Mouse (Mus musculus) heart, postnatal 36 days (tissue): ENCODE measurements around the gene Pef1. TPM values are rescaled to one million over a fixed set of nuclear protein-coding genes. Genes with fewer than 3 reads are reported as not detected.

Source experiments
- DNase-seq, 2 experiments: peaks; one replicate each; pipeline ENCODE4 v3.0.0; 2021 to 2022
- intact Hi-C: fragments of 180-260 bp; cut with DNase I; formaldehyde crosslinking; loops from one replicate; pipeline ENCODE4 v1.15.1; 2025
- total RNA-seq, 2 experiments: library from RNA; stranded (reverse); gene quantifications; 2 replicates each; pipeline ENCODE4 v1.2.3; 2021

The Pef1 gene
- total RNA-seq, 2 experiments from 2014 or later, result 37.5 to 37.6 TPM

GRCm38 (mm10) chr4:130133399-130133798 is 31.0 kb downstream of the Pef1 start:
- intact Hi-C loops, result no loop called here
- no peak for DNase-seq

- DNase-seq, result peak; percentile 80 to 84
- intact Hi-C loops, result loop anchor here (1.0 to 5.0 kb wide), 3 partner anchors 24 to 109 kb away; no protein-coding TSS in a partner anchor
These were observed 36.3 kb downstream of the Pef1 start for GRCm38 (mm10) chr4:130138441-130139213.

GRCm38 (mm10) chr4:130139214-130139492 is 36.8 kb downstream of the Pef1 start, which contains the start of gene Hcrtr1:
Gene Hcrtr1, minus strand, starts transcription at chr4:130139359.
- intact Hi-C loops, result loop anchor here (2.0 to 5.0 kb wide), 2 partner anchors 24 to 108 kb away; no protein-coding TSS in a partner anchor
- no peak for DNase-seq

- intact Hi-C loops, result no loop called here
- DNase-seq, result no peak
These were observed 38.6 kb downstream of the Pef1 start for GRCm38 (mm10) chr4:130140992-130141402.

- DNase-seq, result no peak
- intact Hi-C loops, result no loop called here
These were observed 39.4 kb downstream of the Pef1 start for GRCm38 (mm10) chr4:130141786-130142185.

- intact Hi-C loops, result no loop called here
- DNase-seq, result no peak
These were observed 46.0 kb downstream of the Pef1 start for GRCm38 (mm10) chr4:130148405-130148804.

- intact Hi-C loops, result no loop called here
These were observed 51.9 kb downstream of the Pef1 start for GRCm38 (mm10) chr4:130154250-130154649.

GRCm38 (mm10) chr4:130156812-130157371 is 54.5 kb downstream of the Pef1 start:
- DNase-seq, result no peak
- intact Hi-C loops, result no loop called here

More at GRCm38 (mm10) chr4:130154250-130154649, 51.9 kb downstream of the Pef1 start:
- DNase-seq, result no peak

- intact Hi-C loops, result no loop called here
- no peak for DNase-seq
These were observed 59.0 kb downstream of the Pef1 start for GRCm38 (mm10) chr4:130161349-130161748.

GRCm38 (mm10) chr4:130163391-130163861 is 61.1 kb downstream of the Pef1 start:
- intact Hi-C loops, result loop anchor here (2.0 kb wide), 1 partner anchor 25 kb away; the partner anchor contains the start of gene Hcrtr1
- DNase-seq, result peak; percentile 57 to 70

- no peak for DNase-seq
- intact Hi-C loops, result no loop called here
These were observed 61.8 kb downstream of the Pef1 start for GRCm38 (mm10) chr4:130164121-130164520.

- intact Hi-C loops, result no loop called here
- no peak for DNase-seq
These were observed 63.7 kb downstream of the Pef1 start for GRCm38 (mm10) chr4:130166061-130166460.

- no peak for DNase-seq
- intact Hi-C loops, result no loop called here
These were observed 64.2 kb downstream of the Pef1 start for GRCm38 (mm10) chr4:130166592-130166991.

- intact Hi-C loops, result no loop called here
- DNase-seq, result no peak
These were observed 65.0 kb downstream of the Pef1 start for GRCm38 (mm10) chr4:130167321-130167720.

GRCm38 (mm10) chr4:130167814-130168213 is 65.5 kb downstream of the Pef1 start:
- intact Hi-C loops, result no loop called here
- DNase-seq, result no peak

GRCm38 (mm10) chr4:130168280-130169183 is 66.2 kb downstream of the Pef1 start:
- DNase-seq, result peak; percentile 89 to 90
- intact Hi-C loops, result no loop called here

GRCm38 (mm10) chr4:130169411-130169971 is 67.1 kb downstream of the Pef1 start:
- intact Hi-C loops, result no loop called here

GRCm38 (mm10) chr4:130170362-130170761 is 68.0 kb downstream of the Pef1 start:
- intact Hi-C loops, result loop anchor here (5.0 kb wide), 1 partner anchor 353 kb away; no protein-coding TSS in a partner anchor
- peak in 1 of 2 experiments; percentile 37 for DNase-seq

More at GRCm38 (mm10) chr4:130169411-130169971, 67.1 kb downstream of the Pef1 start:
- DNase-seq, result no peak

- intact Hi-C loops, result loop anchor here (5.0 kb wide), 1 partner anchor 355 kb away; no protein-coding TSS in a partner anchor
- peak; percentile 74 to 79 for DNase-seq
These were observed 69.8 kb downstream of the Pef1 start for GRCm38 (mm10) chr4:130171951-130172765.
